Mouse (Mus musculus): ENCODE results near the gene 9030612E09Rik. TPM values are rescaled to one million over a fixed set of nuclear protein-coding genes. Genes with fewer than 3 reads are reported as not detected.

9030612E09Rik gene
- polyA plus RNA-seq, 1 experiment from 2014 or later = 1.0 TPM

GRCm38 (mm10) chr10:43220479-43220878 lies 46.0 kb downstream of the 9030612E09Rik start:
- H3K4me3 ChIP-seq = peak overlapping the region; percentile 91
- H3K36me3 ChIP-seq (replicated peaks) = no peaks in the 10 kb centered on the region; the same call in 1 of the 2 replicates
- H3K4me1 ChIP-seq = peaks cover 20% of the 10 kb centered on the region
- DNase-seq (ENCODE audit: extremely low spot score, low spot score) = no peak
- no peaks in the 10 kb centered on the region for H3K27me3 ChIP-seq (ENCODE audit: poor library complexity, severe bottlenecking)
- 22% methylated on average over 7 of the region's 7 CpGs for WGBS
- H3K9me3 ChIP-seq = no peaks in the 10 kb centered on the region
- peak overlapping the region; percentile 95 for H3K27ac ChIP-seq

- H3K4me3 ChIP-seq = peak within 1 kb of the TSS; percentile 91
- peak within 1 kb of the TSS; percentile 95 for H3K27ac ChIP-seq
- no peaks in the 10 kb centered on the region; the same call in 1 of the 2 replicates for H3K36me3 ChIP-seq (replicated peaks)
- WGBS = under 1% methylated on average over 50 of the region's 50 CpGs
- H3K27me3 ChIP-seq (ENCODE audit: poor library complexity, severe bottlenecking) = no peaks in the 10 kb centered on the region
- peaks cover 20% of the 10 kb centered on the region for H3K4me1 ChIP-seq
- H3K9me3 ChIP-seq = no peaks in the 10 kb centered on the region
- peak; percentile 93 for DNase-seq (ENCODE audit: extremely low spot score, low spot score)
Measured at GRCm38 (mm10) chr10:43220910-43221625, 46.6 kb downstream of the 9030612E09Rik start, which contains the start of gene Pdss2. TSS of gene Pdss2 (plus strand) at chr10:43221486.

- no peak for DNase-seq (ENCODE audit: extremely low spot score, low spot score)
- Histone ChIP-seq H3K9me3 (no peaks in the 10 kb centered on the region), H3K4me1 (peaks cover 20% of the 10 kb centered on the region), H3K27me3 (ENCODE audit: poor library complexity, severe bottlenecking) (no peaks in the 10 kb centered on the region), H3K36me3 (replicated peaks) (no peaks in the 10 kb centered on the region; the same call in 1 of the 2 replicates), H3K4me3 (peak overlapping the region; percentile 91), H3K27ac (peak overlapping the region; percentile 95)
- 0% methylated on average over 25 of the region's 25 CpGs for WGBS
Measured at GRCm38 (mm10) chr10:43221659-43222058, 47.2 kb downstream of the 9030612E09Rik start.

GRCm38 (mm10) chr10:43223391-43223790 lies 48.9 kb downstream of the 9030612E09Rik start:
- Histone ChIP-seq H3K9me3 (no peaks in the 10 kb centered on the region), H3K4me3 (no peak overlapping the region), H3K27me3 (ENCODE audit: poor library complexity, severe bottlenecking) (no peaks in the 10 kb centered on the region), H3K27ac (no peak overlapping the region), H3K4me1 (peaks cover 20% of the 10 kb centered on the region), H3K36me3 (replicated peaks) (no peaks in the 10 kb centered on the region; the same call in 1 of the 2 replicates)
- WGBS = 93% methylated on average over 2 of the region's 2 CpGs
- no peak for DNase-seq (ENCODE audit: extremely low spot score, low spot score)

Other genes starting within 250 kb of the 9030612E09Rik start
- gene Sobp, start 174 bp upstream of the 9030612E09Rik start, polyA plus RNA-seq (2016; fragmentation: Nextera tagmentation; extraction: Ambion mirVana) = 1.8 and 2.0 TPM in 2 replicates
- 17.1 and 17.2 TPM in 2 replicates for gene Pdss2, start 46.8 kb downstream of the 9030612E09Rik start, polyA plus RNA-seq (2016; fragmentation: Nextera tagmentation; extraction: Ambion mirVana)

All from forebrain, embryonic 10.5 days (tissue).